Mouse (Mus musculus) B cell, adult (primary cell): Measurements from ENCODE around the gene Vmn1r17. TPM values are rescaled to one million over a fixed set of nuclear protein-coding genes. Genes with fewer than 3 reads are reported as not detected.

ENCODE experiments used
- total RNA-seq: library from RNA; stranded (reverse); gene quantifications from 4 replicates; pipeline ENCODE4 v1.2.4, GENCODE M21; 2023; ENCODE audit not compliant: inconsistent age

Gene Vmn1r17
- total RNA-seq: not detected in 4 replicates

GRCm38 (mm10) chr6:57363627-57364026 is at the start of gene Vmn1r17:
Gene Vmn1r17 (minus strand): TSS chr6:57363727.

GRCm38 (mm10) chr6:57403480-57403879 is 40.0 kb upstream of the Vmn1r17 start, which contains the start of gene Vmn1r19:
Gene Vmn1r19 (plus strand): TSS chr6:57403780.

GRCm38 (mm10) chr6:57395683-57396082 is 32.2 kb upstream of the Vmn1r17 start, which contains the start of gene Vmn1r18:
Gene Vmn1r18 (minus strand): TSS chr6:57395783.

GRCm38 (mm10) chr6:57329394-57329793 is 34.1 kb downstream of the Vmn1r17 start, which contains the start of gene Vmn1r16:
Gene Vmn1r16 (minus strand): TSS chr6:57329494.

Other genes with a start within 250 kb of the Vmn1r17 start
- not detected in 4 replicates for gene Vmn1r11, start 230.3 kb downstream of the Vmn1r17 start, total RNA-seq
- gene Vmn1r12, start 206.8 kb downstream of the Vmn1r17 start, total RNA-seq: 0.06 TPM in 1 of 4 replicates, not detected in the others
- not detected in 4 replicates for gene Vmn1r13, start 160.4 kb downstream of the Vmn1r17 start, total RNA-seq
- not detected in 4 replicates for gene Vmn1r14, start 132.0 kb downstream of the Vmn1r17 start, total RNA-seq
- gene Vmn1r15, start 105.8 kb downstream of the Vmn1r17 start, total RNA-seq: not detected in 4 replicates
- not detected in 4 replicates for gene Vmn1r16, start 34.2 kb downstream of the Vmn1r17 start, total RNA-seq
- not detected in 4 replicates for gene Vmn1r18, start 32.1 kb upstream of the Vmn1r17 start, total RNA-seq
- gene Vmn1r19, start 40.1 kb upstream of the Vmn1r17 start, total RNA-seq: not detected in 4 replicates
- not detected in 4 replicates for gene Vmn1r20, start 65.2 kb upstream of the Vmn1r17 start, total RNA-seq
- gene Ppm1k, start 171.7 kb upstream of the Vmn1r17 start, total RNA-seq: 32.3 to 44.4 TPM (median 39.4 TPM) in 4 replicates
- gene Herc6, start 217.3 kb upstream of the Vmn1r17 start, total RNA-seq: 23.1 to 34.6 TPM (median 26.2 TPM) in 4 replicates